Mouse (Mus musculus): ENCODE measurements around the gene Dlx6. TPM values are rescaled to one million over a fixed set of nuclear protein-coding genes. Genes with fewer than 3 reads are reported as not detected.
A peak's percentile ranks its signal among the peaks of the same experiment; 100 is the strongest.

Gene Dlx6
- polyA plus RNA-seq, 1 experiment from 2014 or later = 1.0 TPM

- no peaks in the 10 kb centered on the region for H3K36me3 ChIP-seq
- ATAC-seq (ENCODE audit: low FRiP score) = no peak
- no peak overlapping the region for H3K4me2 ChIP-seq (replicated peaks)
- H3K4me3 ChIP-seq = no peak overlapping the region
- no peak overlapping the region for H3K27ac ChIP-seq
- no peaks in the 10 kb centered on the region for H3K9me3 ChIP-seq (replicated peaks)
- WGBS = 25% methylated on average over 3 of the region's 3 CpGs
- peaks cover 3% of the 10 kb centered on the region; the same call in 1 of the 2 replicates for H3K4me1 ChIP-seq
- no peak overlapping the region for H3K9ac ChIP-seq
- peaks cover 88% of the 10 kb centered on the region for H3K27me3 ChIP-seq
Measured at GRCm38 (mm10) chr6:6852944-6853343, 10.2 kb upstream of the Dlx6 start.

- Histone ChIP-seq H3K9ac (no peak overlapping the region), H3K4me1 (peaks cover 3% of the 10 kb centered on the region; the same call in 1 of the 2 replicates), H3K36me3 (no peaks in the 10 kb centered on the region), H3K4me2 (replicated peaks) (no peak overlapping the region), H3K27ac (no peak overlapping the region), H3K9me3 (replicated peaks) (no peaks in the 10 kb centered on the region), H3K4me3 (no peak overlapping the region), H3K27me3 (peaks cover 89% of the 10 kb centered on the region)
- WGBS = 1% methylated on average over 9 of the region's 9 CpGs
- ATAC-seq (ENCODE audit: low FRiP score) = no peak
Measured at GRCm38 (mm10) chr6:6854176-6854575, 9.0 kb upstream of the Dlx6 start.

- 2% methylated on average over 25 of the region's 25 CpGs for WGBS
- Histone ChIP-seq H3K36me3 (no peaks in the 10 kb centered on the region), H3K9me3 (replicated peaks) (no peaks in the 10 kb centered on the region), H3K27ac (no peak overlapping the region), H3K9ac (no peak overlapping the region), H3K4me1 (peaks cover 6% of the 10 kb centered on the region), H3K4me2 (replicated peaks) (no peak overlapping the region), H3K27me3 (peaks cover 97% of the 10 kb centered on the region), H3K4me3 (no peak overlapping the region)
- no peak for ATAC-seq (ENCODE audit: low FRiP score)
Measured at GRCm38 (mm10) chr6:6854902-6855745, 8.0 kb upstream of the Dlx6 start.

GRCm38 (mm10) chr6:6855746-6856185 lies 7.4 kb upstream of the Dlx6 start:
- ATAC-seq (ENCODE audit: low FRiP score) = no peak

GRCm38 (mm10) chr6:6856316-6856715 lies 6.8 kb upstream of the Dlx6 start:
- no peak overlapping the region for H3K4me2 ChIP-seq (replicated peaks)
- H3K27me3 ChIP-seq = peaks cover 96% of the 10 kb centered on the region
- H3K27ac ChIP-seq = no peak overlapping the region
- H3K36me3 ChIP-seq = no peaks in the 10 kb centered on the region
- under 1% methylated on average over 20 of the region's 20 CpGs for WGBS
- no peaks in the 10 kb centered on the region for H3K9me3 ChIP-seq (replicated peaks)
- no peak overlapping the region for H3K4me3 ChIP-seq
- H3K9ac ChIP-seq = no peak overlapping the region
- H3K4me1 ChIP-seq = peaks cover 6% of the 10 kb centered on the region
- no peak for ATAC-seq (ENCODE audit: low FRiP score)

More at GRCm38 (mm10) chr6:6855746-6856185, 7.4 kb upstream of the Dlx6 start:
- no peak overlapping the region for H3K4me2 ChIP-seq (replicated peaks)
- H3K4me3 ChIP-seq = no peak overlapping the region
- H3K27me3 ChIP-seq = peaks cover 96% of the 10 kb centered on the region
- under 1% methylated on average over 10 of the region's 10 CpGs for WGBS
- no peak overlapping the region for H3K9ac ChIP-seq
- no peaks in the 10 kb centered on the region for H3K9me3 ChIP-seq (replicated peaks)
- H3K36me3 ChIP-seq = no peaks in the 10 kb centered on the region
- peaks cover 6% of the 10 kb centered on the region for H3K4me1 ChIP-seq
- H3K27ac ChIP-seq = no peak overlapping the region

- 1% methylated on average over 4 of the region's 4 CpGs for WGBS
- H3K4me3 ChIP-seq = no peak overlapping the region
- no peak overlapping the region for H3K9ac ChIP-seq
- H3K4me1 ChIP-seq = peaks cover 6% of the 10 kb centered on the region
- no peak overlapping the region for H3K27ac ChIP-seq
- peaks cover 92% of the 10 kb centered on the region for H3K27me3 ChIP-seq
- ATAC-seq (ENCODE audit: low FRiP score) = no peak
- H3K36me3 ChIP-seq = no peaks in the 10 kb centered on the region
- H3K4me2 ChIP-seq (replicated peaks) = no peak overlapping the region
- no peaks in the 10 kb centered on the region for H3K9me3 ChIP-seq (replicated peaks)
Measured at GRCm38 (mm10) chr6:6856881-6857280, 6.3 kb upstream of the Dlx6 start.

- H3K4me2 ChIP-seq (replicated peaks) = no peak overlapping the region
- ATAC-seq (ENCODE audit: low FRiP score) = no peak
- no peak overlapping the region for H3K9ac ChIP-seq
Measured at GRCm38 (mm10) chr6:6857766-6858165, 5.4 kb upstream of the Dlx6 start.

GRCm38 (mm10) chr6:6858571-6858970 lies 4.6 kb upstream of the Dlx6 start:
- H3K9ac ChIP-seq = no peak overlapping the region
- no peaks in the 10 kb centered on the region for H3K36me3 ChIP-seq
- WGBS = 0% methylated on average over 1 of the region's 1 CpGs
- no peak overlapping the region for H3K27ac ChIP-seq
- peaks cover 17% of the 10 kb centered on the region for H3K4me1 ChIP-seq
- H3K27me3 ChIP-seq = peaks cover 91% of the 10 kb centered on the region
- H3K4me3 ChIP-seq = no peak overlapping the region
- H3K9me3 ChIP-seq (replicated peaks) = no peaks in the 10 kb centered on the region
- no peak overlapping the region for H3K4me2 ChIP-seq (replicated peaks)
- no peak for ATAC-seq (ENCODE audit: low FRiP score)

More at GRCm38 (mm10) chr6:6857766-6858165, 5.4 kb upstream of the Dlx6 start:
- Histone ChIP-seq H3K4me3 (no peak overlapping the region), H3K36me3 (no peaks in the 10 kb centered on the region), H3K27me3 (peaks cover 91% of the 10 kb centered on the region), H3K27ac (no peak overlapping the region), H3K4me1 (peaks cover 10% of the 10 kb centered on the region), H3K9me3 (replicated peaks) (no peaks in the 10 kb centered on the region)
- 5% methylated on average over 2 of the region's 2 CpGs for WGBS

- Histone ChIP-seq H3K9me3 (replicated peaks) (no peaks in the 10 kb centered on the region), H3K27ac (no peak overlapping the region), H3K4me1 (peaks cover 23% of the 10 kb centered on the region), H3K27me3 (peaks cover 91% of the 10 kb centered on the region), H3K36me3 (no peaks in the 10 kb centered on the region), H3K4me3 (no peak overlapping the region), H3K4me2 (replicated peaks) (no peak overlapping the region; the same call in 1 of the 2 replicates), H3K9ac (no peak overlapping the region)
- ATAC-seq (ENCODE audit: low FRiP score) = no peak
- under 1% methylated on average over 19 of the region's 19 CpGs for WGBS
Measured at GRCm38 (mm10) chr6:6859111-6859949, 3.8 kb upstream of the Dlx6 start.

GRCm38 (mm10) chr6:6859950-6860410 lies 3.2 kb upstream of the Dlx6 start:
- peaks cover 23% of the 10 kb centered on the region for H3K4me1 ChIP-seq
- 0 out of 2 replicates have a peak overlapping the region, but pooled peaks have one; percentile 0 for H3K4me3 ChIP-seq
- no peak overlapping the region; the same call in 1 of the 2 replicates for H3K4me2 ChIP-seq (replicated peaks)
- H3K9me3 ChIP-seq (replicated peaks) = no peaks in the 10 kb centered on the region
- H3K9ac ChIP-seq = no peak overlapping the region
- WGBS = under 1% methylated on average over 21 of the region's 21 CpGs
- H3K36me3 ChIP-seq = no peaks in the 10 kb centered on the region
- peaks cover 91% of the 10 kb centered on the region for H3K27me3 ChIP-seq
- no peak overlapping the region for H3K27ac ChIP-seq
- no peak for ATAC-seq (ENCODE audit: low FRiP score)

- H3K4me3 ChIP-seq = peak overlapping the region; percentile 0; the same call in 1 of the 2 replicates
- no peaks in the 10 kb centered on the region for H3K36me3 ChIP-seq
- peaks cover 23% of the 10 kb centered on the region for H3K4me1 ChIP-seq
- H3K9me3 ChIP-seq (replicated peaks) = no peaks in the 10 kb centered on the region
- H3K27me3 ChIP-seq = peaks cover 91% of the 10 kb centered on the region
- ATAC-seq (ENCODE audit: low FRiP score) = no peak
- H3K4me2 ChIP-seq (replicated peaks) = no peak overlapping the region; the same call in 1 of the 2 replicates
- under 1% methylated on average over 33 of the region's 33 CpGs for whole genome bisulfite sequencing
- H3K27ac ChIP-seq = no peak overlapping the region
- no peak overlapping the region for H3K9ac ChIP-seq
Measured at GRCm38 (mm10) chr6:6860411-6861085, 2.6 kb upstream of the Dlx6 start.
